Mouse (Mus musculus) kidney, adult 2 months (tissue): ENCODE results near the gene Sh3bp5l. TPM values are rescaled to one million over a fixed set of nuclear protein-coding genes. Genes with fewer than 3 reads are reported as not detected.
A peak's percentile ranks its signal among the peaks of the same experiment; 100 is the strongest.
"Not testable (repeated sequence)": the region's sequence is repeated elsewhere in the genome, so short reads cannot be mapped to it uniquely, and the experiment has no call there.

ENCODE experiments used
- DNase-seq: peaks from one replicate; pipeline ENCODE4 v3.0.0; 2021
- H3K27ac ChIP-seq: fragments of 200-500 bp; 2 replicates; pipeline ENCODE4 v1.5.1; 2012; ENCODE audit warnings: low read depth, low read length, control low read depth, inconsistent platforms; ENCODE audit not compliant: insufficient read depth
- H3K27me3 ChIP-seq: fragments of 200-500 bp; replicated peaks from 2 replicates; pipeline ENCODE4 v1.6.1; 2012; ENCODE audit warnings: mild to moderate bottlenecking, moderate library complexity, low read length, inconsistent platforms; ENCODE audit not compliant: control insufficient read depth, insufficient read depth
- H3K36me3 ChIP-seq: fragments of 200-500 bp; 2 replicates; pipeline ENCODE4 v1.6.1; 2012; ENCODE audit warnings: mild to moderate bottlenecking, moderate library complexity, low read length, inconsistent platforms; ENCODE audit not compliant: control insufficient read depth, insufficient read depth
- H3K4me1 ChIP-seq: fragments of 200-500 bp; 2 replicates; pipeline ENCODE4 v1.6.1; 2011; ENCODE audit warnings: low read length; ENCODE audit not compliant: control insufficient read depth, insufficient read depth
- H3K4me3 ChIP-seq: fragments of 200-500 bp; 2 replicates; pipeline ENCODE4 v1.5.1; 2011; ENCODE audit warnings: mild to moderate bottlenecking, low read depth, low read length, control low read depth; ENCODE audit not compliant: insufficient read depth
- CTCF ChIP-seq: fragments of 200-500 bp; conservative IDR thresholded peaks from 2 replicates; pipeline ENCODE4 v1.5.1; 2011; ENCODE audit warnings: low read depth, mild to moderate bottlenecking, control low read depth, low read length, moderate library complexity, mixed read lengths; ENCODE audit not compliant: insufficient read depth, insufficient read length
- POLR2A ChIP-seq: fragments of 200-500 bp; IDR thresholded peaks from one replicate; pipeline ENCODE4 v1.6.1; 2011; ENCODE audit warnings: low read depth, low read length, control low read depth
- WGBS: fragments of 180-500 bp; shearing (Covaris S2); methylation state at CpG from one replicate; pipeline ENCODE4 v1.1.7; 2018; 5-methylcytosine and 5-hydroxymethylcytosine counted together
- polyA plus RNA-seq: library from polyadenylated mRNA; depleted of rRNA; stranded (reverse); fragments of >200 nt; gene quantifications from 2 replicates; pipeline ENCODE4 v1.2.3, GENCODE M21; 2012

Sh3bp5l gene
- polyA plus RNA-seq, 1 experiment = 29.7 TPM

- H3K36me3 ChIP-seq = no peaks in the 10 kb centered on the region
- DNase-seq = no peak
- WGBS = 71% methylated on average over 3 of the region's 3 CpGs
- no peak overlapping the region for H3K27ac ChIP-seq
- no peak overlapping the region for H3K4me3 ChIP-seq
- no peaks in the 10 kb centered on the region for H3K4me1 ChIP-seq
- H3K27me3 ChIP-seq = no peaks in the 10 kb centered on the region
- TF ChIP-seq CTCF (no peak), POLR2A (no peak)
These were observed 24.4 kb downstream of the Sh3bp5l start for GRCm38 (mm10) chr11:58354927-58355326.

DNA sequence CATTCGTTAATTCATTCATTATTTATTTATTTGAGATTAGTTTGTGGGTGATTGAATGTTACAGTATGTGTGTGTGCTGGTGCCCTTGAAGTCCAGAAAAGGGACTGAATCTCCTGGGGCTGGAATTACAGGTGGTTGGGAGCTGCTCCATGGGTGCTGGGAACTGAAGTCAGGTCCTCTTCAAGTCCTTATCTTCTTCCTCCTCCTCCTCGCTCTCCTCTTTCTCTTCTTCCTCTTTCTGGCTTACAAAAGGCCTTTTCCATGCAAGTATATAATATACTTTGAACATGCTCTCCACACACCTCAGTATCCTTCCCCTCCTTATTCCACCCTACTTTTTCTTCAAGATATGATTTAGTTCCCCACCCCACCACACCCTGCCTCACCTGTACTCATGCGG, 26.5 kb downstream of the Sh3bp5l start:
- no peaks in the 10 kb centered on the region for H3K4me1 ChIP-seq
- no peak for DNase-seq
- H3K4me3 ChIP-seq = no peak overlapping the region
- no peak overlapping the region for H3K27ac ChIP-seq
- no peaks in the 10 kb centered on the region for H3K36me3 ChIP-seq
- TF ChIP-seq POLR2A (no peak), CTCF (no peak)
- 95% methylated on average over 3 of the region's 3 CpGs for WGBS
- no peaks in the 10 kb centered on the region for H3K27me3 ChIP-seq

DNA sequence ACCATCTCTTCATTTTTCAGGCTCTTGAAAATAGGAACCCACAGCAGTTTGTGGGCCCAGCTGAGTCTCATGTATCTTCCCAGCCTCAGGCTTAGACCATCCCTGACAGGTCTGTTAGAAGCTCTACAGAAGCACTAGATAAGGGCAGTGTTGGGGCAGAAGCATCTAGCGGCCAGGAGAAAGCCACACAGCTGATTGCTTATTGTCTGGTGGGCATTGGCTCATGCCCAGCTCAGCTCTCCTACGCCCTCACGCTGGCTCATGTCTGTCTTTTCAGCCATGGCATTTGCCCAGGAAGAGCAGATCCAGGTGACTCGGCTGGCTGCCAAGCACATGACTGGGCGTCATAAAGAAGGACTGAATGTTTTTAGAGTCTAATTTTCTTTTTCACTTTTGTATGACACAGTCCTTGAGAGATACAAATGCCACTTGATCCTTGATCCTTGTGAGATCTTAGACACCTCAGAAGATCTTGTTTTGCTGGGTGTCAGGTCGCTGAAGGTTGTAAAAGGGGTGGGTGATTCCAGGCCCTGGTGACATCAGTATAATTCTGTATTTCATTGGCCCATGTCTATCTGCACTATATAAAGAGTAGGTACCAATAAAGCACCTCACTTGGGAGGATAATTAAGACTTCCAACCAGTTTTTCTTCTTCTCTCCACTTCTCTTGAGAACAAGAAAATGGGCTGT, 27.5 kb downstream of the Sh3bp5l start:
- Histone ChIP-seq H3K27ac (no peak overlapping the region), H3K36me3 (no peaks in the 10 kb centered on the region), H3K4me1 (no peaks in the 10 kb centered on the region), H3K4me3 (no peak overlapping the region), H3K27me3 (no peaks in the 10 kb centered on the region)
- WGBS = 51% methylated on average over 6 of the region's 6 CpGs
- TF ChIP-seq CTCF = no peak
- TF ChIP-seq POLR2A = no peak
- DNase-seq = peak; percentile 30

DNA sequence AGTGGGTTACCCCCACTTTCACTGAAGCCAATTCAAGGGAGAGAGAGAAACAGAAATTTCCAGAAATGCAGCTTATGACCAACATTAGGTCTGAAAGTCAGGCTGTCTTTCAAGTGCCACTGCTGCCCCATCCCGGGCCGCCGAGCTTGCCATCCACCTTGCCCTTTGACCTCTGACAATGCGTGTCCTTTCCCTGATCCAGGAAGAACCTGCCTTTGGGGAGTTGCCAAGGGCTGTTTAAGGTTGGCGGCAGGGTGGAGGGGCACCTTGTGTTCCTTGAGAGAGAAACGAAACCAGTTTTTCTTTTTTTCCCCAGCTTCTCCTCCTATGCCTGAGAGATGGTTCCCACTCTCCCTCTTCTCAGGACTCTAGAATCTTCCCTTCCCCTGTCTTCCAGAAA, 32.0 kb downstream of the Sh3bp5l start:
- H3K27ac ChIP-seq, H3K4me3 ChIP-seq: not testable (repeated sequence)
- WGBS = no CpG with 5 or more reads among the region's 6 CpGs

DNA sequence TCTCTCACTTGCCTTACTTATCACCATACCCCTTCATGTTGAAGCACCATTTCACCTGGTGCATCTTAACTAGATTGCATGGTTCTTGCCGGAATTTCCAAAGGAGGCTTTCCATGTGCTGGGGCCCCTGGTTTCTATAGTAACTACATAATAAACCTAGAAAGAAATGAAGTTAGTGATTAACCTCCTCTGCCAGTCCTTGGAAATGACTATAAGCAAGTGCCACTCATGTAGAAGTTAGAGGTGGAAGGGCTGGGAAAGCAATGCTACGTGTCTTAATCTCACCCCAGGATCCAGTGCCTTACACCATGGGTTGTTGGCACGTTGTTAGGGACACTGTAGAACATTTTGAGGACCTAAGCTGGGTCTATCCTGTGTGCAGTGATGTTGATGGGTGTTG, 33.9 kb downstream of the Sh3bp5l start:
- 54% methylated on average over 3 of the region's 3 CpGs for WGBS
- Histone ChIP-seq H3K27me3 (no peaks in the 10 kb centered on the region), H3K27ac (0 out of 2 replicates have a peak overlapping the region, but pooled peaks have one; percentile 32), H3K4me1 (peaks cover 3% of the 10 kb centered on the region; the same call in 1 of the 2 replicates), H3K36me3 (no peaks in the 10 kb centered on the region), H3K4me3 (no peak overlapping the region)
- TF ChIP-seq POLR2A (no peak), CTCF (no peak)
- DNase-seq = no peak

More for the DNA sequence above, 32.0 kb downstream of the Sh3bp5l start:
- not testable (repeated sequence) for H3K36me3 ChIP-seq, H3K27me3 ChIP-seq, DNase-seq, H3K4me1 ChIP-seq

DNA sequence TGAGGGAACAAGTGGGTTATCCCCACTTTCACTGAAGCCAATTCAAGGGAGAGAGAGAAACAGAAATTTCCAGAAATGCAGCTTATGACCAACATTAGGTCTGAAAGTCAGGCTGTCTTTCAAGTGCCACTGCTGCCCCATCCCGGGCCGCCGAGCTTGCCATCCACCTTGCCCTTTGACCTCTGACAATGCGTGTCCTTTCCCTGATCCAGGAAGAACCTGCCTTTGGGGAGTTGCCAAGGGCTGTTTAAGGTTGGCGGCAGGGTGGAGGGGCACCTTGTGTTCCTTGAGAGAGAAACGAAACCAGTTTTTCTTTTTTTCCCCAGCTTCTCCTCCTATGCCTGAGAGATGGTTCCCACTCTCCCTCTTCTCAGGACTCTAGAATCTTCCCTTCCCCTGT, 35.7 kb downstream of the Sh3bp5l start:
- no CpG with 5 or more reads among the region's 6 CpGs for WGBS

GRCm38 (mm10) chr11:58377273-58377672, 46.7 kb downstream of the Sh3bp5l start:
- WGBS = 85% methylated on average over 2 of the region's 2 CpGs
- no peaks in the 10 kb centered on the region for H3K4me1 ChIP-seq
- TF ChIP-seq CTCF (no peak), POLR2A (no peak)
- no peaks in the 10 kb centered on the region for H3K27me3 ChIP-seq
- no peaks in the 10 kb centered on the region for H3K36me3 ChIP-seq
- no peak overlapping the region for H3K4me3 ChIP-seq
- no peak for DNase-seq
- no peak overlapping the region for H3K27ac ChIP-seq

More for the DNA sequence above, 35.7 kb downstream of the Sh3bp5l start:
- not testable (repeated sequence) for H3K27me3 ChIP-seq, DNase-seq, H3K36me3 ChIP-seq, H3K4me1 ChIP-seq, H3K4me3 ChIP-seq, H3K27ac ChIP-seq
